Mouse (Mus musculus) MEL (cell line): ENCODE data around the gene Alg2. TPM values are rescaled to one million over a fixed set of nuclear protein-coding genes. Genes with fewer than 3 reads are reported as not detected.

Source experiments
- DNase-seq: peaks from one replicate; pipeline ENCODE4 v3.0.0; 2011; ENCODE audit warnings: low read depth, low spot score
- H3K27ac ChIP-seq: 2 replicates; pipeline ENCODE4 v1.5.1; 2012; ENCODE audit warnings: low read depth, mild to moderate bottlenecking, control low read depth, low read length, moderate library complexity; ENCODE audit not compliant: control insufficient read depth
- H3K27me3 ChIP-seq, 2 experiments: fragments of 150-350 bp in 1 of 2; sonication (generic) in 1 of 2; 2 replicates each; pipeline ENCODE4 v1.6.1; 2012; ENCODE audit warnings: low read length in 2 of 2, mild to moderate bottlenecking in 2 of 2, improper control_type of control experiment in 1 of 2, moderate library complexity in 1 of 2; ENCODE audit not compliant: insufficient read depth in 2 of 2, control insufficient read depth in 1 of 2
- H3K36me3 ChIP-seq, 2 experiments: 2 replicates each; pipeline ENCODE4 v1.6.1; 2012 to 2014; ENCODE audit warnings: low read length in 2 of 2, improper control_type of control experiment in 1 of 2, inconsistent platforms in 1 of 2, mild to moderate bottlenecking in 1 of 2; ENCODE audit not compliant: insufficient read depth in 2 of 2, control insufficient read depth in 1 of 2
- H3K4me1 ChIP-seq, 2 experiments: fragments of 150-350 bp in 1 of 2; sonication (generic) in 1 of 2; 2 replicates each; pipeline ENCODE4 v1.6.1; 2012; ENCODE audit warnings: low read length in 2 of 2, improper control_type of control experiment in 1 of 2, mild to moderate bottlenecking in 1 of 2; ENCODE audit not compliant: insufficient read depth in 2 of 2, control insufficient read depth in 1 of 2
- H3K4me3 ChIP-seq, 2 experiments: fragments of 150-350 bp in 1 of 2; sonication (generic) in 1 of 2; 2 replicates each; pipeline ENCODE4 v1.5.1; 2012; ENCODE audit warnings: low read depth in 2 of 2, low read length in 2 of 2, mild to moderate bottlenecking in 2 of 2, moderate library complexity in 2 of 2, control low read depth in 1 of 2, improper control_type of control experiment in 1 of 2; ENCODE audit not compliant: control insufficient read depth in 1 of 2, insufficient read depth in 1 of 2
- H3K79me2 ChIP-seq: 2 replicates; pipeline ENCODE4 v1.6.1; 2012; ENCODE audit warnings: mild to moderate bottlenecking, low read length, moderate library complexity; ENCODE audit not compliant: control insufficient read depth, poor library complexity, insufficient read depth
- H3K9ac ChIP-seq: 2 replicates; pipeline ENCODE4 v1.6.1; 2012; ENCODE audit warnings: low read depth, mild to moderate bottlenecking, control low read depth, low read length, moderate library complexity; ENCODE audit not compliant: control insufficient read depth, poor library complexity, severe bottlenecking
- H3K9me3 ChIP-seq: fragments of 150-350 bp; sonication (generic); replicated peaks from 2 replicates; pipeline ENCODE4 v1.6.1; 2012; ENCODE audit warnings: mild to moderate bottlenecking, low read length, improper control_type of control experiment, moderate library complexity; ENCODE audit not compliant: insufficient read depth
- BHLHE40 ChIP-seq: IDR thresholded peaks from 2 replicates; pipeline ENCODE4 v1.6.1; 2012; ENCODE audit warnings: low read depth, mild to moderate bottlenecking, inconsistent platforms, low read length, improper control_type of control experiment, borderline replicate concordance
- ELF1 ChIP-seq: IDR thresholded peaks from 2 replicates; pipeline ENCODE4 v1.6.1; 2014; ENCODE audit warnings: low read depth, mild to moderate bottlenecking, inconsistent platforms, low read length, improper control_type of control experiment, moderate library complexity
- GABPA ChIP-seq: IDR thresholded peaks from 2 replicates; pipeline ENCODE4 v1.6.1; 2012; ENCODE audit warnings: low read depth, mild to moderate bottlenecking, inconsistent platforms, low read length, improper control_type of control experiment, moderate library complexity
- HCFC1 ChIP-seq: IDR thresholded peaks from 2 replicates; pipeline ENCODE4 v1.6.1; 2012; ENCODE audit warnings: low read depth, mild to moderate bottlenecking, inconsistent platforms, low read length, improper control_type of control experiment, moderate library complexity
- JUND ChIP-seq: IDR thresholded peaks from 2 replicates; pipeline ENCODE4 v1.6.1; 2011; ENCODE audit warnings: low read depth, mild to moderate bottlenecking, improper control_type of control experiment, low read length
- KAT2A ChIP-seq: conservative IDR thresholded peaks from 2 replicates; pipeline ENCODE4 v1.6.1; 2012; ENCODE audit warnings: low read depth, low read length, improper control_type of control experiment, inconsistent platforms
- MAFK ChIP-seq: IDR thresholded peaks from 2 replicates; pipeline ENCODE4 v1.6.1; 2011; ENCODE audit warnings: low read depth, mild to moderate bottlenecking, low read length, improper control_type of control experiment, borderline replicate concordance
- MAX ChIP-seq: IDR thresholded peaks from 2 replicates; pipeline ENCODE4 v1.6.1; 2011; ENCODE audit warnings: low read length, improper control_type of control experiment
- MAZ ChIP-seq: IDR thresholded peaks from 2 replicates; pipeline ENCODE4 v1.6.1; 2012; ENCODE audit warnings: low read depth, mild to moderate bottlenecking, inconsistent platforms, low read length, improper control_type of control experiment
- MXI1 ChIP-seq: IDR thresholded peaks from 2 replicates; pipeline ENCODE4 v1.6.1; 2011; ENCODE audit warnings: mild to moderate bottlenecking, low read depth, low read length, improper control_type of control experiment
- MYB ChIP-seq: IDR thresholded peaks from 2 replicates; pipeline ENCODE4 v1.6.1; 2011; ENCODE audit warnings: mild to moderate bottlenecking, low read depth, low read length, improper control_type of control experiment
- NRF1 ChIP-seq: IDR thresholded peaks from 2 replicates; pipeline ENCODE4 v1.6.1; 2014; ENCODE audit warnings: low read depth, mild to moderate bottlenecking, inconsistent platforms, low read length, improper control_type of control experiment, moderate library complexity; ENCODE audit not compliant: poor library complexity, insufficient read depth, severe bottlenecking
- POLR2A ChIP-seq, 2 experiments: IDR thresholded peaks; 2 replicates each; pipeline ENCODE4 v1.6.1; 2011 to 2012; ENCODE audit warnings: low read length in 2 of 2, mild to moderate bottlenecking in 2 of 2, control low read depth in 1 of 2, improper control_type of control experiment in 1 of 2, low read depth in 1 of 2, moderate library complexity in 1 of 2; ENCODE audit not compliant: control insufficient read depth in 1 of 2, insufficient read depth in 1 of 2, poor library complexity in 1 of 2
- RCOR1 ChIP-seq: IDR thresholded peaks from 2 replicates; pipeline ENCODE4 v1.6.1; 2012; ENCODE audit warnings: low read depth, mild to moderate bottlenecking, inconsistent platforms, low read length, improper control_type of control experiment
- TBP ChIP-seq: IDR thresholded peaks from 2 replicates; pipeline ENCODE4 v1.8.0; 2011; ENCODE audit warnings: low read depth, low read length, improper control_type of control experiment
- TCF12 ChIP-seq: IDR thresholded peaks from 2 replicates; pipeline ENCODE4 v1.6.1; 2014; ENCODE audit warnings: low read depth, mild to moderate bottlenecking, inconsistent platforms, low read length, improper control_type of control experiment, moderate library complexity
- polyA plus RNA-seq, 2 experiments: library from polyadenylated mRNA; stranded (reverse) in 1 of 2; unstranded in 1 of 2; fragments of >175 nt in 1 of 2; fragments of >200 nt in 1 of 2; gene quantifications; 2 replicates each; pipeline versions ENCODE4 v1.2.1 to v1.2.4; 2012; ENCODE audit warnings: low replicate concordance in 2 of 2, low read depth in 1 of 2; ENCODE audit not compliant: insufficient read length in 2 of 2, insufficient read depth in 1 of 2, missing spikeins in 1 of 2
- total RNA-seq: library from RNA; depleted of rRNA; stranded (reverse); fragments of 300-350 nt; gene quantifications from 2 replicates; pipeline ENCODE4 v1.2.3, GENCODE M21; 2012

Alg2 gene
- total and polyA plus RNA-seq, 3 experiments: 11.6 to 48.1 (median 31.3) TPM

DNA sequence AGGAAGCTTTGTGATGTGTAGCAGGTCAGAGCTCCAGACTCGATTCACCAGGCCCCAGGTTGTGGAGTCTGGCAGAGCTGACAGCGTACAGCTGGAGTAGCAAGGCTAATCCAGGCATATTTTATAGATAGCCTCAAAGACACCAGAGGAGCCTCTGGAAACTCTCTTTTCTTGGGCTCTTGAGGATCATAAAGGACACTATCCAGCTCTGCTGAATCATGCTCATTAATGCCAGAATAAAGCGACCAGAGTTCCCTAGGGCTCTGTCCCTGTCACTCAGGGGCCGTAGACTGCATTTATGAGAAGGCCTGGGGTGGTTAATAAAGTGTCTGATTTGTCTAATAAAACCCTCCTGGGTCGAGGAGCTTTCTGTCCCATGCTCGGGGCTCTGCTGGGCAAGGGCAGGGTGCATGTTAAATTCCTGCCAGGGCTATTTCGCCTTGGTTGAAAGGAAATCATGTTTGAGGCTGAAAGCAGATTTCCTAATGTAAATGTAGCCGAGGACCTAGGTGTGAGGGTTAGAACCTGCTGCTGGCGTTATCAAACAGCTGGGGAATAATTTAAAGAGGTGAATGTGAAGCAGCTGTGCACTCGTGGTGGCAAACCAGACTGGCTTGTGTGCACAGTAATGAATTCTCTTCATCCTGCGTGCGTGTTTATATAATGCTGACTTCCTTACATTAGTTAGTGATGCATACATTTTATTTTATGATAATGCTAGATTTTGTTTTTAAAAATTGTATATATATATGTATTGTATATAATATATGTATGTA is 18.4 kb upstream of the Alg2 start:
- Histone ChIP-seq H3K4me1 (peaks cover 0 to 10% of the 10 kb centered on the region in 2 experiments; a peak in 2 of 4 replicates), H3K36me3 (no peaks in the 10 kb centered on the region)
- TF ChIP-seq TCF12 (no peak), MAX (no peak)
- TF ChIP-seq, all 39 proteins: peak for 0
- Histone ChIP-seq H3K9me3 (no peaks in the 10 kb centered on the region), H3K79me2 (no peaks in the 10 kb centered on the region), H3K27me3 (no peaks in the 10 kb centered on the region), H3K27ac (no peak overlapping the region), H3K4me3 (no peak overlapping the region), H3K9ac (no peak overlapping the region)
- DNase-seq: no peak

GRCm38 (mm10) chr4:47491243-47491642 is 17.1 kb upstream of the Alg2 start:
- no peaks in the 10 kb centered on the region for H3K36me3 ChIP-seq
- H3K4me3 ChIP-seq: no peak overlapping the region
- no peaks in the 10 kb centered on the region for H3K79me2 ChIP-seq

DNA sequence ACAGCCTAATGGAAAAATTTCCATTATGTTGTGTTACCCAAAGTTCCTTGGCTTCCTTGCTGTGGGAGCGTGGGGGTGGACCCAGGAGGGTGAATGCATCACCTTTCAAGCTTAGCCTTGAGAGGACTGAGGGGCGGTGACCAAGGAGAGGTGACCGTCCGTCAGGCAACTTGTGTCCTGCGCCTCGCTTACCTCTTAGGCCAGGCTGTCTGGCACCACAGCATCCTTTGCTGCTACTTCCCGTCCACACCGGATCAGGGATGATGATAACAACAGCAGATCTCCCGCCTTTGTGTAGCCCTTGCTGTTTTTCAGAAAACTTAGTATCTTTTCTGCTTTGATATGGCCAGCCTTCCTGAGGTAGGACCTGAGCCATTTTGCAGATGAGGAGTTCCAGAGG is 6.4 kb upstream of the Alg2 start:
- Histone ChIP-seq H3K27ac (no peak overlapping the region), H3K9me3 (no peaks in the 10 kb centered on the region), H3K9ac (no peak overlapping the region), H3K79me2 (peaks cover 16% of the 10 kb centered on the region), H3K36me3 (peaks cover 9 to 21% of the 10 kb centered on the region in 2 experiments), H3K4me3 (no peak overlapping the region), H3K27me3 (no peaks in the 10 kb centered on the region), H3K4me1 (peaks cover 0 to 13% of the 10 kb centered on the region in 2 experiments; a peak in 2 of 4 replicates)
- TF ChIP-seq MYB (no peak), POLR2A (IDR thresholded peaks at IDR 0.05; ENCODE audit: control insufficient read depth in 1 of 2, insufficient read depth in 1 of 2, low read depth in 1 of 2, low read length in 2 of 2, poor library complexity in 1 of 2) (0 out of 4 replicates have a peak, but pooled peaks of 1 of the 2 experiments have one; percentile 10)
- no peak for DNase-seq

More at GRCm38 (mm10) chr4:47491243-47491642, 17.1 kb upstream of the Alg2 start:
- TF ChIP-seq GABPA (no peak), NRF1 (no peak), TCF12 (no peak)
- TF ChIP-seq, all 39 proteins: peak for 0
- Histone ChIP-seq H3K27ac (no peak overlapping the region), H3K4me1 (peaks cover 0 to 10% of the 10 kb centered on the region in 2 experiments; a peak in 2 of 4 replicates), H3K9me3 (no peaks in the 10 kb centered on the region), H3K27me3 (no peaks in the 10 kb centered on the region), H3K9ac (no peak overlapping the region)
- no peak for DNase-seq

DNA sequence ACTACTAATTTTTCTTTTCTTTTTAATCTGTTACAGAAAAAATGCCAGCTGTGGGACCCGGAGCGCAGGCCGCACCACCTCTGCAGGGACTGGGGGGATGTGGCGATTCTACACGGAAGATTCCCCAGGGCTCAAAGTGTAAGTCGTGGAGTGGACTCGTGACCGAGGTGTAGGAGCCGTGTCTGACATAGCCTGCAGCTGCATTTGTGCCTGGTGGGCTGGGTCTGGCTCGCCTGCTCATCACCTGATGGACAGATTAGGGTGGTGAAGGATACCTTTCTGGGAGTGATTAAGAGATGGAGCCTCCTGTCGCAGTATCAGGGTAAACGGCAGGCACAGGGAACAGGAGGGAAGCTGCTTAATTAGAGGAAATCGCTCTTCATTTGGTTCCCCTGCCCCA is 6.0 kb upstream of the Alg2 start:
- Histone ChIP-seq H3K4me3 (no peak overlapping the region), H3K27ac (no peak overlapping the region), H3K79me2 (peaks cover 20% of the 10 kb centered on the region), H3K4me1 (peaks cover 0 to 13% of the 10 kb centered on the region in 2 experiments; a peak in 2 of 4 replicates), H3K9me3 (no peaks in the 10 kb centered on the region), H3K36me3 (peaks cover 9 to 22% of the 10 kb centered on the region in 2 experiments), H3K9ac (no peak overlapping the region), H3K27me3 (no peaks in the 10 kb centered on the region)
- no peak for DNase-seq
- TF ChIP-seq TCF12 (no peak), MXI1 (no peak), MAX (no peak), BHLHE40 (no peak), HCFC1 (no peak), NRF1 (no peak), MAFK (no peak), ELF1 (no peak), KAT2A (no peak), TBP (no peak), RCOR1 (no peak), JUND (no peak), MAZ (no peak)
